Mouse (Mus musculus): Measurements from ENCODE around the gene Lhpp. TPM values are rescaled to one million over a fixed set of nuclear protein-coding genes. Genes with fewer than 3 reads are reported as not detected.
A peak's percentile ranks its signal among the peaks of the same experiment; 100 is the strongest.
"Not testable (repeated sequence)": the region's sequence is repeated elsewhere in the genome, so short reads cannot be mapped to it uniquely, and the experiment has no call there.

Gene Lhpp
- polyA plus RNA-seq, 1 experiment: 21.0 TPM

- no peak for DNase-seq (ENCODE audit: low spot score)
Observed at GRCm38 (mm10) chr7:132644605-132645279, 34.3 kb downstream of the Lhpp start.

- no peak for DNase-seq (ENCODE audit: low spot score)
Observed at GRCm38 (mm10) chr7:132646514-132646913, 36.1 kb downstream of the Lhpp start.

DNA sequence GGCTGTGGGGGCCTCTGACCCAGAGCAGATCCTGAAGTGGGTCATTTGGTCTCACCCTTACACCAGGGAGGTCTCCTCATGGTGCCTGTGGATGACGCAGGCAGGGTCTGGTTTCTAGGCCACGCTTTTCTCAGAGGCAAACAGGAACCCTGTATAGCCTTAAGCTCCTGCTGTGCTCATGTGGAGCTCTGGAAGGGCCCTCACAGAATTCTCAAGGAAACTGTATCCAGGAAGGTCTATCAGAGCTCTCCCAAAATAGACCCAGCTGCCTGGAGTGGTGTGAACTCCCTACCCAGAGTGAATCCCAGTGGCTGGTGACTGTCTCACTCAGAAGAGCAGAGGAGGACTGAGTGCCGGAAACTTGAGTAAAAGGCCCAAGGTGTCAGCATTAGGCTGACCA, 44.0 kb downstream of the Lhpp start:
- DNase-seq (ENCODE audit: low spot score): no peak

DNA sequence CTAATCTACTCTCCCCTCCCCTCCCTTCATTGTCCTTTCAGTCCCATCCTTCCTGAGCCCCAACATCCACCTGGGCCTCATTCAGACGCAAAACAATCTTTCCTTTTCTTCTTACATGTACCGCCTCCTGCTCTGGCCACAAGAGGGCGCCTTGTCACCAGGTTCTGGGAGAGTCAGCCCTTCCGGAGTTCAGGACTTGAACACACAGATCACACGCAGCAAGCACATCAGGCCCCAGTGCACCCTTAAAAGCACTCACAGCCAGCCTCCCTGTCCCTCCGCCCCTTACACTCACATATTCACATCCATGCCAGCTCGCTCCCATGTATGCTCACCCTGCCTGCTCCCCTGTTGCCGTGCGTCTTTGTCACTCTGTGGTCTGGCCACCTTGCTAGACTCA, 45.6 kb downstream of the Lhpp start:
- DNase-seq (ENCODE audit: low spot score): peak; percentile 79

DNA sequence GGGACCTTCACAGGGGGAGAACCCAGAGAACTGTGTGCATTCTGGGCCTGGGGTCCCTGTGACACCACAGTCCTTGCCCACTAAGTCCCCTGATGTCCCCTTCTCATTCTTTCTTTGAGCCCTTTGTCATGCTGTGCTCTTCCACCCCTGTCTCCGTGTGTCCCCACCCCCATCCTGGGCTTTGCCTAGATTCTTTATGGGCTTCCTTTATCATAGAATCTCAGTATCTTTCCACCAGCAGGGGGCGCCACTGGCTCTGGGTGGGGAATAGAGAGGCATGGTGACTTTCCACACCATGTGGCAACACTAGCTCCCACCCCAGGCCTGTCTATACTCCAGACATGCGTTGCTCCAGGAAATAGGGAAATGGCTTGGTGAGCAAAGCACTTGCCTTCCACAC, 46.1 kb downstream of the Lhpp start:
- DNase-seq (ENCODE audit: low spot score): peak; percentile 79

DNA sequence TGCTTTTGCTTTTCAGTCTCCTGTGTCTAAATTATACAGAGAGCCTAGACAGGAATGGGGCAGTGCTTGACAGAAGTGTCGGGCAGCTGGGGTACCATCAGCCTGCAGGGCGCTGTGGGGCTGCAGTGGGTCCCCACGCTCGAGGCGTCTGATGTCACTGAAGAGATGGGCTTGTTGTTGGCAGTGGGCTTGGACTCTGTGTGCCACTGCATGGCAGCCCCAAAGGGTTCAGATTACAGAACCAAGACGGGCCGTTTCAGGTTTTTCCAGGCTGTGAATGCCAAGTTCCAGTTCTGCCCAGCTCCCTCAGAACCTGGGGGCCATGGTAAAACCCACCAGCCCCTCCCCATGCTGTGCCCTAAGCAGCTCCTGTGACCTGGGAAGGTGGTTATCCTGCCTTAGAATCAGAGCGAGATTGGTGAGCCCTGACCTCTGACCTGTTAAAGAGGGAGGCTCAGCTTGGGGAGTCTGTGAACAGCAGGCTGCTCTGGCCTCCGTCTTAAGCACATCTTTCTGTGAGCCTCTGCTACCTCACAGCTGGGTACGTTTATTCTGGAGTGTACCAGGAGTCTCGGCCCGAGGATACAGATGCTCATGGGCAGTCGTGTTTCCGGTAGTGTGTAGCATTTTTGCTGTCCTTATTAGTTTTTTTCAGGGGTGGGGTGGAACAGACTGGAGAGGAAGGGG, 47.1 kb downstream of the Lhpp start:
- no peak for DNase-seq (ENCODE audit: low spot score)

DNA sequence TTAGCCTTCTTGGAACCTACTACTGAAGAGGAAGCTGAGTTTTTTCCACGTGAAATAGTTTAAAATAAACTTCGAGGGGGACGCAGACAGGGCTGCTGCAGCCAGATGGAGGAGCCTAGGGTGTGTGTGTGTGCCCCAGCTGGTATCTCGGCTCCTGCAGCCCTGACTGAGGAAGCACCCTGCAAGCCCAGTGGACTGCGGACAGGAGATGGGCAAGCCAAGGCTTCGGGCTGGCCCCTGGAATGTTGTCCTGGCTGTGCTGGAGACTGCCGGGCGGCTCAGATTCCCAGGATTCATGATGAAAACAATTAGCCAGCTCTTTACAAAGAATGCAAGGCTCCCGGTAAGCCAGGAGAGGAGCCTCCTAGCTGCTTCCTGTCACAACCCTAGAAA, 47.6 kb downstream of the Lhpp start:
- DNase-seq (ENCODE audit: low spot score): no peak

GRCm38 (mm10) chr7:132658688-132659087, 48.2 kb downstream of the Lhpp start:
- DNase-seq (ENCODE audit: low spot score): no peak

DNA sequence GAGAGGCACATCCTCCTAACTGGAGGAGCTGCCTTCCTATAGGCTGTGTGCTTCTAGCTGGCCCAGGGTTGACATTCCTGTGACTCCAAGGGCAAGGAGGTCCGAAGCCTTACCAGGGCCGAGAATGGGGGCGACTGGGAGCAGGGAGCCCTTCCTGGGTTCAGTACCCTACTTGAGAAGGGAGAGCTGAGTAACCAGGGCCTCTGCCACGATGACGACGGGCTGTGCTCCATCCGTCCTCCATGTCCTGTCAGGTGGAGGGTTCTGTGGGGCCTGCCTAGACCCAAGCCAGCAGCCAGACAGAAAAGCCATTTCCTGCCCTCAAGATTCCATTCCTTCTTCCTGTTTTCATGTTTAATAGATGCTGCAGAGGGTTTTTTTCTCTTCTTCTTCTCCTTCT, 49.2 kb downstream of the Lhpp start:
- DNase-seq (ENCODE audit: low spot score): no peak

- DNase-seq (ENCODE audit: low spot score): not testable (repeated sequence)
Observed at GRCm38 (mm10) chr7:132662831-132663230, 52.4 kb downstream of the Lhpp start.

- no peak for DNase-seq (ENCODE audit: low spot score)
Observed at GRCm38 (mm10) chr7:132664815-132665214, 54.4 kb downstream of the Lhpp start.

- no peak for DNase-seq (ENCODE audit: low spot score)
Observed at GRCm38 (mm10) chr7:132665664-132666382, 55.4 kb downstream of the Lhpp start.

DNA sequence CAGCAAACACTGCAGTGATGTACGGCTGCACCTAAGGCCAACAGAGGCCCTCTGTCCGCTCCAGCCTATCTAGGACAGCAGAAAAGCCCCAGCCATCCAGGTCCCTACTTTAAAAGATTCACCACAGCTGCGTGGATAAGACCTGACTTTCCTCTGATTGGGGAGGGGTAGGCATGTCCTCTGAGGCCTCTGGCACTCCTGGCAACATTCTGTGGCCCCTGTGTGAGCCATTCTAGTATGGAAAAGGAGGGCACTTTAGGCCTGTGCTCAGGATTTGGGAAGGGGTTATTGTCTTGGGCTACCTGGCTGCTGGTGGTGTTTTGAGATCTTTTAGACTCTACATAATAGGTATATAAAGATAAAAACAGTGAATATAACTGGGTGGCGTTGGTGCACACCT, 56.1 kb downstream of the Lhpp start:
- no peak for DNase-seq (ENCODE audit: low spot score)

DNA sequence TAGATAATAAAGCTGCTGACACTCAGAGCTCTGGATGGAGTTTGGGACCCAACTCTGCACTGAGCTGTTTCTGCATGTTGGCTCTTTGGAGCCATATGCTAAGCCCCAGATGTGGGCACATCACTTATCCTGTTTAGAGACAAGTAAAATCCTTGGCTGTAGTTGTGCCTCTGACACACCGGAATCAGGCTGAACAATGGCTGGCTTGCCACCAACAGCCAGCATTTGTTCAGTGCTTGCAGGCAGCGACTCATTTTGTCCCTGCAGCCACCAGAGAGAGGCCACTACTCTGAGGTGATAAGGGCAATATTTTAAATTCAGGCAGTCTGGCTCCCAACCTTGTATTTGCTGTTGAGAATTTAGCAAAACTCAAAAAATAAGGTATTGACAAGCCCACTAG, 58.2 kb downstream of the Lhpp start:
- DNase-seq (ENCODE audit: low spot score): no peak

GRCm38 (mm10) chr7:132669999-132670862, 59.8 kb downstream of the Lhpp start:
- no peak for DNase-seq (ENCODE audit: low spot score)

DNA sequence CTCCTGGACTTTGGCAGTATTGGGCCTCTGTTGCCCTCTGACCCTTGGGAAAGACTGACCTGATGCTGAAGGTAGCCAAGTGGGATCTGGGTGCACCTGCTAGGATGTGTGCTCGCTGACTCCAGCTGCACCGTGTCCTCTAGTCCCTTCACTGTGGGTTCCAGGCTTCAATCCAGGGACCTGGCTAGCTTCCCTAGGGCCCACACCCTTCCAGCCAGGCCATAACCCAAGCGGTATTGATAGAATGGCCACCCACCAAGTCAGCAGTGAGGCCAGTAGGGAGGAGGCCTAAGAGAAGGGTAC, 60.4 kb downstream of the Lhpp start:
- DNase-seq (ENCODE audit: low spot score): no peak

DNA sequence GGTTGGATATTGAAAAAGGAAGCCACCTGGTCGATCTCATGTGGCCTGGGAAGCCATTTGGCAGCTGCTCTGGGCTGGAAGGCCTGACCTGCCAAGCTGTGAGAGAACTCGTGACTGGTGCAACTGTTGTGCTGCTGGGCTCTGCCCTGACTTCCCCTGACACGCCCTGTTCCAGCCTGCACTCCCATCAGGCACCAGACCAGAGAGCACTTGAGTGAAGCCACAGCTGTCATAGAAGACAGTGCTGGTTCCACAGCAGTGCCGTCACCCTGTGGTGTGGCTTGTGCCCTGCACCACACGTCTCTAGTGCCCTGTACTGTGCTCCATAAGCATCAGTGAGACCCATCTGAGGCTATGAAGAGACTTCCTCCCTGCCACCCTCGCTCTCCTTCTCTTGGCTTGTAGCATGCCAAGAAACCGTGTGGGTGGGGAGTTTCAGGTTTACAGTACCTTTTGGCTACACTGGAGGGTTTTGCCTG, 62.1 kb downstream of the Lhpp start:
- no peak for DNase-seq (ENCODE audit: low spot score)

- no peak for DNase-seq (ENCODE audit: low spot score)
Observed at GRCm38 (mm10) chr7:132673931-132674755, 63.7 kb downstream of the Lhpp start.

- DNase-seq (ENCODE audit: low spot score): no peak
Observed at GRCm38 (mm10) chr7:132675922-132676321, 65.5 kb downstream of the Lhpp start.

- no peak for DNase-seq (ENCODE audit: low spot score)
Observed at GRCm38 (mm10) chr7:132679117-132679516, 68.7 kb downstream of the Lhpp start.

DNA sequence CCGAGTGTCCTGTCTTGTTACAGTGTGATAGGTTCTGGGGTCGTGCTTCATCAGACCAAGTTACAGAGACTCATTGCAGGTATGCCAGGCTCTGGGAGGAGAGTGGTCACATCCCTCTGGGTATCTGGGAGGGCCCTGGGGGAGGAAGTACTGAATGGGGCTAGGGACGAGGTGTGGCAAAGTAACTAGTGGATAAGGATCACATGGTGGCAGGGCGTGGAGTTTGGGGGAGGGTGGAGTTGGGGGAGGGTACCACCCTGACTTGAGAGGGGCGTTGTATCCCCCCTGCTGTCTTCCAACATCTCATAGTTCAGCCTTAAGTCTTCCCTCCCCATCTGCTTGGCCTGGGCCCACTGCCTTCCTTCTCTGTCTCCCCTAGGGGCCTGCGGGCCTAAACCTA, 69.1 kb downstream of the Lhpp start:
- DNase-seq (ENCODE audit: low spot score): no peak

Measured in urinary bladder, adult 2 months (tissue).